Mouse (Mus musculus) frontal cortex, postnatal 10 days (tissue): ENCODE results near the gene Spag7.

Experiments used
- DNase-seq, 2 experiments: peaks; one replicate each; pipeline ENCODE4 v3.0.0; 2022; ENCODE audit warnings: low spot score in 2 of 2, mixed read lengths in 1 of 2

Spag7 gene

DNA sequence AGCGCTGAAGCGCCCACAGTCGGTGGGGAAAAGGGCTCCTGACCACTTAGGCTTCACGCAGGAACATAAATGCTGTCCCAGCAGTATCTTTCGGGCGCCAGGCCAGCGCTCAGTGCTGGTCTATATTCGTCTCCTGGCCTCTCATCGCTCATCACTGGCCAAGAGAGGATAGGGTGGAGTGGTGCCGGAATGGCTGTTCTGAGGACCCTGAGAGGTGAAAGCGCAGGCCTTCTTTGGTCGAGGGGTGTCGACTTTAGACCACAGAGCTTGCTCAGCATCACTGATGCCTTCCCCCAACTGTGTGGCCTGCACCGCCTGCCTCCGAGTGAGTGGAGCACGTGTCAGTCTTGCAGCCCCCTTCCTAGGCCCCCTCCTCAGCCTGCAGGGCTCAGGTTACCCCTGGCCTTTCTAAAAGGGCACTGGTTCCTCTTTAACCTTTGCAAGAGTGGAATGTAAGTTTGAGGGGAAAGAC, 12.7 kb downstream of the Spag7 start:
- DNase-seq, result no peak

DNA sequence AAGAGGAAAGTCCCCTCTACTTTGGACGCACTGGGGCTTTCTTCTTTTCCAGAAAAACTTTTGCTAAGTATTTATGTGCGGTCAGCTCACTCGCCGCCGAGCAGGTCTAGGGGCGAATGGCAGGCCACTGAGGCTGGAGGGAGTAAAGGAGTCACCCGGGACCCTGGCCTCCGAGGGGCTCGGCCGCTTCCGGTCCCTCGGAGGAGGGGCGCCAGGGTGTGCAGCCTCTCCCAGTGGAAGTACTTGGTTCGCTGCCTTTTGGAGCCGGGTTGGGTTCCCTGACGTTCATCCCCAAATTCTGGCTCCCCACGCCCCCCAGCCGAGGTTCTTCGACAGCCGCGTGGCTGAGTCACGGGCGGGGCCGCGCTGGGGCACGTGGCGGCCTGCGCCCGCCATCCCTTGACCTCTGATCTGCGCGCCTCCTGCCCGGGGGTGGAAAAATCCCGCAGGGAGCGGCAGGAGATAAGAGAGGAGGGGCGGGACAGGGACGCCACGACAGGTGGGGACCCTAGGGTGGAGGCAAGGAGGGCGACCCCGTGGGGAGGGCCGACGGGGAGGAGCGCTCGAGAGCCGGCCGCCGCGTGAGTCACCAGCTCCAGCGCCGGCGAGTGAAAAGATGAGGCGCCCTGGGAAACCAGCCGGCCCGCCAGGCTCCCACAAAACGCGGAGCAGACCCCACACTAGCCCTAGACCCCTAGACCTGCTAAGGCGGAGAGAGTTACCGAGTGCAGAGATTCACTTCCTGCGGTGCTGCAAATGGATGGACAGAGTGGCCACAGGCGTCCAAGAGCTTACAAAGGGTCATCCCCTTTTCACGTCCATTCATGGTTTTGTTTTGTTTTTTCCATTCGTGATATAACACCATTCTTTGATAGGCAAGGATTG, 13.4 kb downstream of the Spag7 start:
- no peak for DNase-seq

DNA sequence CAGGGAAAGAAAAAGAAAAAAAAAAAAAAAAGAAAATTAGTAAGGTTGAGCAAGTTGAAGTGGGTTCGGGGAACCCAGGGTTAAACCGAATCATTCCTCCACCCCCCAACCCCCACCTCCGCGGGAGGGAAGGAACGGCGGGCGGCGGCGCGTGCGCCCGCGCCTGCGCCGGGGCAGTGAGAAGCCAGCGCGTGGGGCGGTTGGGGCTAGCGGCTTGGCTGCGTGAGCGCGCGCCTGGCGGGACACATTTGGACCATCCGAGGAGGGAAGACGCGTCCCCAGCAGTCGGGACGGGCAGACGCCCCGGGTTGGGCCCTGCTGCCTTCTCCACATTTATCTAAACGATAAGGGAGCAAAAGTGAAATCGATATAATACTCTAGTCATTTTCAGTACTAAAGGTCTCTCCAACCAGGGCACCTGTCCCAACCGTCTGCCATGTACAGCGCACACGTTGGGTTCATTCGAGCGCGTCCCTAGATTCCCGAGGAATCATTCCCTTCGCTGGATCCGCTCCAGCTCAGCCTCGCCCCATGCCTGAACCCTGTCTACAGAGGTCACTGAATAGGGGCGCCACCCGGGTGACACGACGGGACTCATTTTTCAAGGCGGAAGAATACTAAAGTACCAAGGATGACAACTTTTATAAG, 14.2 kb downstream of the Spag7 start:
- peak in 1 of 2 experiments; percentile 72 for DNase-seq

DNA sequence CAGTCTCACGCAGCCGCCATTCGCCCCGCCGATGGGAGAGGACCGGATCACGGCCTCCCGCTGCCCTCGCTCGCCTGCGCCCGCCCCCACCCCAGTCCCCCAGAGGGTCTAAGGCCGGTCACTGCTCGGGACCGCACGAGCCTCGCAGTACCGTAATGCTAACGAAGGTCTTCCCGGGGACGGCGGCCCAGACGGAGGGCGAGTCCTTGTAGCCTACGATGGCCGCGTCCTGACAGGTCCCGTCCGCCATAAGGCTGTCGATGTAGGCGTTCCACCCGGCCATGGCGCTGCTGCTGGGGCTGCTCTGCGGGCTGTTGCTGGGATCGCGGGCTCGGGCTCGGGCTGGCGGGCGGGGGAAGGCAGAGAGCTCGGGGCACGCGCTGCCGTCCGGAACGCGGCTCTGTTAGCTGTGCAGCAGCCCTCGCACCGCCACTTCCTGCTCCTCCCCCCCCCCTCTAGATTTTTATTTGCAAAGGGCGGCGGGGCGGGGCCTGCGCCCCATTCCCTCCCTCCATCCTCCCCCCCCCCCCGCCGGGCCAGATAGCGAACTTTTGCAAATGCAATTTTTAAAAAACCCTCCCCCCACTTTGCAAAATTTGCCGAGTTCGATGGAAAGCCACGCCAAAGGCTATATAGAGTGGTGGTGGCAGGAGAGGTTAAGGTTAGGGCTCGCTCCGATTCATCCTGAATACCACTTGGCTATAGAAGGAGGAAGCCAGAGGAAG, 14.9 kb downstream of the Spag7 start, which contains the start of gene Pfn1:
Gene Pfn1 (minus strand): TSS at position 447 of the 725 bp plus-strand sequence.
- DNase-seq, result peak; percentile 58 to 70

DNA sequence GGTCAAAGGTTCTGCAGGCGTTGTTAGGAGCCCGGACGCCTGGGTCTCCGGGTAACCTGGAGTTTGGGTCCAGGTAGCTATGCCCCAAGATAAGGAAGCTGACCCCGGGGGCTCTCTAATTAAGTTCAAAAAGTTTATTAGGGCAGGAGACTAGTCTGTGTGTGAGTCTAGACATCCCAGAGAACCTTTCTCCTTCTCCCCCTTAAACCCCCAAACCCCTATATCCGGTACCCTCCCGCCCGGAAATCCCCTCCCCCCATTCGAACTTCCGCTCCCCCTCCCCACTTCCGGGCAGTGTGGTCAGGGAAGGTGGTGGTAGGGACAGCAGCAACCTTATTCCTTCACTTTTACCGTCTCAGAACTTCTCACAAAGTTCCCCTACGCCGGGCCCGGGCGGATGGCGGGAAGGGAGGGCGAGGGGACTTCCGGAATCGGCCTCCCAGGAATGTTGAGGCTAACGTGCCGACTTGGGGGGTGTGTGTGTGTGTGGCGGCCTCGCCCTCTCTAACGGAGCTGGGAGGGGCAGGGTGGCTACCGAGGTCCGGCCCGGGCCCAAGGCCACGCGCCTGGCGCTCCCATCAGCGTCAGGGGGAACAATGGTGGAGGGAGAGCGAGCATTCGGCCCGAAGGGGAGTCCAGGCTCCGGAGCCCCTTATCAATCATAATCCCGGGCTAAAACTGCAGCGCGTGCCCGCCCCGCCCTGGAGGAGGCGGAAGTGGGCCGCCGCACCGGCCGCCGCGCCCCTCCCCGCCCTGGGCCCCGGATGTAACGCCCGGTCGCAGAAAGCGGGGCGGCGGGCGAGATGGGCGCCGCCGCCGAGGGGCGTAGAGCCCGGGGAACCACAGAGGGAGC, 15.6 kb downstream of the Spag7 start:
- DNase-seq, result peak in 1 of 2 experiments; percentile 55

DNA sequence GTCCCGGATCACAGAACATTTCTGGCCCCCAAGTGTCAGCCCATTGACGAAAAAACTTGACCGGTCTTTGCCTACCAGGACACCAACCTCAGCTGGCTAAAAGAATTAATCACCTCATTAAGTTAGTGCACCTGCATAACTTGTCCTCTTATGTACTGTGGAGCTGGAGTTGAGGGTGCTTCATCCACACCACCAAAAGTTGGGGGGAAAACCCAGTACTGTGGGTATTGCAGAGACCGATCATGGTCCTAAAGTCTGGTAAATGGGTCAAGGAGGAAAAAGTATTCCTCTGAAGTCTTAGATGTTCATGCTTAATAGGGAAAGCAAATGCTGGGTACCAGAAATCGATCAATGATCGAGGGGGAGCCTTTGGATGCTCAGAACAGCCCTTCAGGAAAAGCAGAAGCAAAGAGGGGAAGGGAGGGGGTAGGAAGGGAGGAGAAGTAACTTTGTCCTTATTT, 16.3 kb downstream of the Spag7 start:
- no peak for DNase-seq

DNA sequence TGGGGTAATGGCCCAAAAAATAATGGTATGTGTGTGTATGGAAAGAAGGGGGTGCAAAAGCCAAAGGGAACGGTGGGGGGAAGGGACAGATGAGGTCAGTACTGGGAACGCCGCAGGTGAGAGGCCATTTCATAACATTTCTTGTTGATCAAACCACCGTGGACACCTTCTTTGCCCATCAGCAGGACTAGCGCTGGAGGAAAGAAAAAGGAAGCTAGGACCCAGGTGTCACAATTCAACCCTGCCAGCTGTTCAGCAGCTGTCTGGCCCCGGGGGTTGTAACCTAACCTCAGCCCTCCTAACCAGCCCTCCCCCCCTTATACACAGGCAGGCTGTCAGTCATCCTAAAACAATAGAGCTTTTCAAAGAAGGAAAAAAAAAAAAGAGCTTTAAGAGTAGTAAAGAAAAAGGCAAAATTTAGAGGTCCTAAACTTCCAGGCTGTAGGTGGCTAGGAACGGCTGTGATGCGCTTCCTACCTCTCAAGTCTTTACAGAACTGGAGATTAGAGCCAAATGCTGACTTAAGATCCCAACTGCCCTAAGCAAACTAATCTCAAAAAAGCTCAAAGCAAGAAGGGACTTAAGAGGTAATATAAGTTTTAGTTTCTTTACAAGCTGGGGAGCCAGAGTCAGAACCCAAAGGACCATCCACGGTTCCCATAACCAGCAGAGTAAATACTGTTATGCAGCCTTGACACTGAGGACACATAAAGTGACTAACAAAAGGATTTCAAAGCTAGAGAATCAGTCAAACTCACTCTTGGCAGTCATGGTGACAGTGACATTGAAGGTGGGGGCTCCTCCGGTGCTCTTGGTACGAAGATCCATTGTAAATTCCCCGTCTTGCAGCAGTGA, 17.0 kb downstream of the Spag7 start:
- no peak for DNase-seq

DNA sequence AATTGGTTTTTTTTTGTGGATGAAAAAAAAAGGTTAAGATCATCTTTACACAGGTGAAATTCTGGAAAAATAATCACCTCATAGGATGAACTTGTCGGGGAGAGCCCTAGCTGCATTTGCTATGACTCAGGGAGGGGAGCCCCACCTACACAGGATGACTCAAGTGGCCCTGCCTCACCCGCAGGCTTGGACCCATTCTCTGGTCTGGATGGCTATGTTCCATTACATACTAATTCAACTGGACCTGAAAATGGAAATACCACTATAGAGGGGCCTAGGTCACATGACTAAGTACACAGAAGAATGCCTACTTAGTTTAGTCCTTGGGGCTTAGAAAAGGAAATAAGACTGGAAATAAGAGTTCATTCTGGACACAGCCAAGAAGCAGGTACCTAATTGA, 17.8 kb downstream of the Spag7 start:
- DNase-seq, result no peak

DNA sequence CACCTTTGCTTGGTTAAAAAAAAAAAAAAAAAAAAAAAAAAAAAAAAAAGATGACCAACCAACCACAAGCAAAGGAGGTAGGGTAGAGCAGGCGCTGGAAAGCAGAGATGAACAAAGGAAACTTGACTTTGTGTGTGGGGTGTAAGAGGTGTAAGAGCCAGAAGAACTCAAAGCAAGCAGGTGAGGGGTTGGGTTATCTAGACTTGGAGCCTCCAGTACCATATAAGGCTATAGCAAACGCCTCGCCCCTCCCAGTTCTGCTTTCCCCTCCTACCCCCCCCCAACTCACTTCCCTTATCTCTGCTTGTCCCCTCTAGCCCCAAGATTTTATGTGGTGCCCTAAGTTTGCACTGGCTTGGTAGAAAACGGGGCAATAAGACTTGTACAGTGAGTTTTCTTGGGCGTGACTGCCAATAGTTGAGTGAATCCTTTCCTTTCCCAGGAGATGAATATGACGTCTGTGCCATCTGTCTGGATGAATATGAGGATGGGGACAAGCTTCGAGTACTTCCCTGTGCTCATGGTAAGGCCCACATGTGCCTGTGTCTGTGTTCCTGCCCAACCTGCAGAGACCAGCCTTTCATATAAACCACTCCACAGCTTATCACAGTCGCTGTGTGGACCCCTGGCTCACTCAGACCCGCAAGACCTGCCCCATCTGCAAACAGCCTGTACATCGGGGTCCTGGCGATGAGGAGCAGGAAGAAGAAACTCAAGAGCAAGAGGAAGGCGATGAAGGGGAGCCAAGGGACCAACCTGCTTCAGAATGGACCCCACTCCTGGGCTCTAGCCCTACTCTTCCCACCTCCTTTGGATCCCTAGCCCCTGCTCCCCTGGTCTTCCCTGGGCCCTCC, 18.7 kb downstream of the Spag7 start:
- no peak for DNase-seq

DNA sequence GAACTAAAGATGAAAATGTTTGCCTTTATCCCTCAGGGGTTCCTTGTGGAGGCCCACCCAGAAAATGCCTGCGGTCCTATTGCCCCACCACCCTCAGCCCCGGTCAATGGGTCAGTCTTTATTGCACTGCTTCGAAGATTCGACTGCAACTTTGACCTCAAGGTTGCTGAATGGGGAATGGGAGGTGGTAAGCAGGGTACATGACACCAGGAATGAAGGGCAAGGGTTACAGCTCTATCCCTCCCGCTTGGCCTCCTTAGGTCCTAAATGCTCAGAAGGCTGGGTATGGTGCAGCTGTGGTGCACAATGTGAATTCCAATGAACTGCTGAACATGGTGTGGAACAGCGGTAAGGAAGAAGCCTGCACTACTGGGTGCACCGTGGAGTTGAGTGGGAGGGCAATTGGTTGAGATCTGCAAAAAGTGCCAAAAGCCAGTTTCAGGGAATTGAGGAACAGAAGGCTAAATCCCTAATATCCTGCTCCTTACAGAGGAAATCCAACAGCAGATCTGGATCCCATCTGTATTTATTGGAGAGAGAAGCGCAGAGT, 20.0 kb downstream of the Spag7 start:
- DNase-seq, result no peak

DNA sequence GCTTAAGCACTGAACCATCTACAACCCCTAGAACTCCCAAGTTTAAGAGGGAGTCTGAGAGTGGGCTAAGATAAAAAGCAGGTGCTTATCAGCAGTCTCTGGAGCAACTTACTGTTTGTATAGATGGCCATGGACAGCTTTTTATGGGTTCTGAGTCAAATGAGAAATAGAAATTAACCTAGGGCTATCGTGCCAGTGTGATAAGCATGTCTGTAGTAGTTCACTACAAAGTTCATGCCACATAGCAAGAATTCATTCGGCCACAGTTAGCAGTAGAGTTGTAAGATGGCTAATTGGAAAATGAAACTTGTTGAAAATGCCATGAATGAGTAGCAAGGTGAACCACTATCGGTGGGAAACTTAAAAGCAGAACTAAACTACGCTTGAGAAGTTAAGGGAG, 20.7 kb downstream of the Spag7 start:
- DNase-seq, result no peak

DNA sequence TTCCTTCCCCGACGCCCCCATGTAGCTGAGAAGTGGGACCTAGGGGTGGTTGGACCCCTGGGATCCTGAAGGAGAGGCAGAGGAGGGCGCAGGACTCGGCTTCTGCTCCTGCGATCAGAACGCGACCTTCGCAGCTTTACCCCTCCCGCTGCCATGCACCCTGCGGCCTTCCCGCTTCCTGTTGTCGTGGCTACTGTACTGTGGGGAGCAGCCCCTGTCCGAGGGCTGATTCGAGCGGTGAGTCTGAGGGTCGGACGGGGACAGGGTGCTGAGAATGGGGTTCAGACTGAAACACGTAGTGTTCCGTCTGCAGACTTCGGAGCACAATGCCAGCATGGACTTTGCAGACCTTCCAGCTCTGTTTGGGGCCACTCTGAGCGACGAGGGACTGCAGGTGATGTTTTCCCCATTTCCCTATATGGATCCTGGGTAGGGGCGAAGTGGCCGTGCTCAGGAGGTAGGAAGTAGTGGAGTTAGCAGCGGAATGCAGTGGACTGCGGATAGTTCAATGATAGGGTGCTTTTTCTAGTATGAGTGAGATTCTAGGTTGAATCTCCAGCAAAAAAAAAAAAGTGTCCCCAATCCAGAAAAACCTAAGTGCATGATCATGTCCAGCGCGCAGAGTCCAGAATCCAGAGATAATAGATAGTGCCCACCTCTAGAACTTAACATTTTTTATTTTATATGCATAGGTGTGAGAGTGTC, 21.3 kb downstream of the Spag7 start:
- DNase-seq, result peak in 1 of 2 experiments; percentile 47

DNA sequence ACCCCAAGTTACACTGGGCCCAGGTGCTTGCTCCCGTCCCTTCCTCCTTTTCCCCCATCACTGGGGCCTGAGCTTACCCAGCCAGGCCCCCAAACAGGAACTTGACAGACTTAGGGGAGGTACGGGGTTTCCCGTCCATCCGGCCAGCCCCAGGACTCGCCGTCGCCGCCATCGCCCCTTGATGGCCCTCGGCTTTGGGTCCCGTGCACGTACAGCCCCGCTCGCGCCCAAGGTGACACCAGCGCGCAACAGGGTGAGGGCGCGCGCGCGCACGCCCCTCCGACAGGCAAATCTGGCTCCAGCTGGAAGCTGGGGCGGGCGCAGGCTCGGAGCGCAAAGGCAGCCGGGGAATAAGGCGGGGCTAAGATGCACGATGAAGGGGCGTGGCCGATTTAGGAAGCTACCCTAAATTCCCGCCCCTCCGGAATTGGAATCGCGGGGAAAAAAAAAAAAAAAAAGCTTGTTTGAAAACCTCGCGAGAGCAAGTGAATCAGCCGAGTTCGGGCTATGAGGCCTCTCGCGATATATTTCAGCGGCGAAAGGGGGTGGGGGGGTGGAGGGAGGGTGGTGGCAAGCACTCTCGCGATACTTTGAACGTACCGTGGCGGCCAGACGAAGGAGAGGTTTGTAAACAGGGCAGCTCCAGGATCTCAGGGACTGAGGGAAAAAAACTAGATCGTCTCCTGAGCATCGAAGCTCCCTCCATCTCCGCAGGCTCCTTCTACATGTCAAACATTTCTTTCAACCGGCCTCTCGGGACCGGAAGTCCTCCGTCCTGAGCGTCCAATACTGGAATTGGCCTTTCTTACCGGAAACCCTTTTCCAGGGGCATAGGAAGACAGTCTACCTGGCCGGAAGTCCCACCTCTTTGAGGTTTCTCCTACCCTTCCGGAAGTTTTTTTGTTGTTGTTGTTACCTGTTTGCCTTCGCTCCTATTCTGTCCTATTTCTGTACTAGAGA, 22.2 kb downstream of the Spag7 start, which contains the start of the genes Rnf167 and Slc25a11:
Gene Rnf167 (plus strand): TSS at position 545 of the 960 bp plus-strand sequence.
Gene Slc25a11 (minus strand): TSS at position 789 of the 960 bp plus-strand sequence.
- peak; percentile 95 to 97 for DNase-seq

DNA sequence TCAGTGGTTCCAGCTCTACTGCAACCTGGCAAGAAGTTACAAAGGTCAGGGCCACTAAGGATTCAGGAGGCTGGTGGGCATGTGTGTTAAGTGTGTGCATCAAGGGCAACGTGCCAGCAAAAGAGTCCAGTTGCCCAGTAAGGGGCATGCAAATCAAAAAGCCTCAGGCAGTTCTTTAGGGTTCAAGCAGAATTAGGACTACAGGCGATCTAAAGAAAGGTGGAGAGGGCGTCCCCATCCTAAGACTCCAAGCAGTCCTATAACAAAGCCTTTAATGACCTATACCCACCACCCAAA, 23.0 kb downstream of the Spag7 start:
- DNase-seq, result no peak

DNA sequence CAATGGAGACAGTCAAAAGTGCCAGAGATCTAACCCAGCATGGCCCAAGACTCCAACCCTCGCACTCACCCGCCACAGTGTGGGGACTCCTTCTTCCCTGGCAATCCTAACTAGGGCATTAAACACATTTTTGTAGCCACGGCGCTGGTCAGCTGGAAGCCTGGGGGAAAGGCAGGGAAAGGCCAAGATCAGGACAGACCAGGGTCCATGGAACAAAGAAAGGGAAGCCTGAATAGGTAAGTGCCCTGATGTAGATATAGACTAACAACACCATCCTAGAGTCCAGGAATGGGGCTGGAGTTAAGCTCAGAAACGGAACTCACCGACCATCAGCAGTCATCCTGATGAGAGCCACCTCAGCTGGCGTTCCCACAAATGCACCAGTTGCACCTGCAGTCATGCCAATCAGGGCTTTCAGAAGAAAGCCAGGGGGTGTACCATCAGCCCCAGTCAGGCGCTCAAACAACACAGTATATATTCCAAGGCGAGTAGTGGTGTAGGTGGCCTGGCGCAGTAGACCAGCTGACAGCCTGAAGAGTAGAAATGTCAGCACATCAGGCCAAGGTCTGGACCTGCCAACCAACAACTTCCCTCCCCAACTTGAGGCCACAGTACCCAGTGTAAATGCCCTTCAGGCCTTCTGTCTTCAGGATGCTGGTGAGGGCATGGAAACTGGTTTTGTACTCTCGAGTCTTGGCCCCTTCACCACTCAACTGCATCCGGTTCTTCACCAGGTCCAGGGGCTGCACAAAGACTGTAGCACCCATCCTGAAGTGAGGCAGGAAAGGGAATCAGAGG, 23.6 kb downstream of the Spag7 start:
- DNase-seq, result no peak

DNA sequence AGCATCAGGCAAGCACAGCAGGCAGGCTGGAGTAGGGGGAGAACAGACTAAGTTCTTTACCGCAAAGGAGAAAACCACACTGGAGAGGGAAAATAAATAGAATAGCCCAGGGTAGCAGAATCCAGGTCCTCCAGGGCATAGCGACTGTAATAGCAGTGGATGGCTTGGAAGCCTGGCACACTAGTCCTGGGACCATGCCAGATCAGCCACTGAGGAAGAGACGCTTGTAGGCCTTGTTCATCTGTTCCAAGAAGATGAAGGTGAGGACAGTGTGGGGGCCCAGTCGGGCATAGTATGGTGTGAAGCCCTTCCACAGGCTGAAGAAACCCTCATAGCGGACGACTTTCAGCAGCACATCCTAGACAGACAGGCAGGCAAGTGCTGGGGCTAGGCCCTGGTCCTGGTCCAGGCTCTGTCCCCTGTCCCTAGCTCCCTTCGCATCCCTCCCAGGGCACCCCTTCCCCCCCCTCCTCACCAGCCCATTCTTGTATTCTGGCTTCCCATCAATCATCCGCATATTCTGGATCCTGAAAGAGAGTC, 24.6 kb downstream of the Spag7 start:
- DNase-seq, result no peak
